Mouse (Mus musculus) ES-Bruce4 (cell line): ENCODE data around the gene Ccdc9. TPM values are rescaled to one million over a fixed set of nuclear protein-coding genes. Genes with fewer than 3 reads are reported as not detected.

Experiments
- H3K27ac ChIP-seq: 2 replicates; pipeline ENCODE4 v1.5.1; 2012; ENCODE audit warnings: low read length, inconsistent platforms; ENCODE audit not compliant: insufficient read depth
- H3K27me3 ChIP-seq: 2 replicates; pipeline ENCODE4 v1.6.1; 2012; ENCODE audit warnings: mild to moderate bottlenecking, low read length, inconsistent platforms; ENCODE audit not compliant: control insufficient read depth, poor library complexity, insufficient read depth, severe bottlenecking
- H3K36me3 ChIP-seq: 2 replicates; pipeline ENCODE4 v1.6.1; 2012; ENCODE audit warnings: inconsistent platforms, mild to moderate bottlenecking, low read length, moderate library complexity; ENCODE audit not compliant: control insufficient read depth, poor library complexity, insufficient read depth, severe bottlenecking
- H3K4me1 ChIP-seq: one replicate; pipeline ENCODE4 v1.8.1; 2011; ENCODE audit warnings: low read length; ENCODE audit not compliant: control insufficient read depth, insufficient read depth
- H3K4me3 ChIP-seq: 2 replicates; pipeline ENCODE4 v1.5.1; 2011; ENCODE audit warnings: low read depth, mild to moderate bottlenecking, low read length
- H3K9ac ChIP-seq: 2 replicates; pipeline ENCODE4 v1.6.1; 2012; ENCODE audit warnings: low read depth, mild to moderate bottlenecking, inconsistent platforms; ENCODE audit not compliant: poor library complexity, severe bottlenecking
- H3K9me3 ChIP-seq: replicated peaks from 2 replicates; pipeline ENCODE4 v1.6.1; 2012; ENCODE audit warnings: mild to moderate bottlenecking, low read length, inconsistent platforms; ENCODE audit not compliant: control insufficient read depth, poor library complexity, insufficient read depth, severe bottlenecking
- CTCF ChIP-seq: IDR thresholded peaks from one replicate; pipeline ENCODE4 v1.8.1; 2011; ENCODE audit warnings: low read depth, low read length
- EP300 ChIP-seq: IDR thresholded peaks from 2 replicates; pipeline ENCODE4 v1.6.1; 2011; ENCODE audit warnings: low read depth, low read length; ENCODE audit not compliant: insufficient read depth
- POLR2A ChIP-seq: IDR thresholded peaks from one replicate; pipeline ENCODE4 v1.8.1; 2011; ENCODE audit warnings: low read length; ENCODE audit not compliant: insufficient read depth
- polyA plus RNA-seq: library from polyadenylated mRNA; stranded (reverse); fragments of >200 nt; gene quantifications from 2 replicates; pipeline ENCODE4 v1.2.4, GENCODE M21; 2011; ENCODE audit warnings: low read depth; ENCODE audit not compliant: missing spikeins, insufficient read depth, insufficient read length

Gene Ccdc9
- polyA plus RNA-seq, 1 experiment = 86.6 TPM

DNA sequence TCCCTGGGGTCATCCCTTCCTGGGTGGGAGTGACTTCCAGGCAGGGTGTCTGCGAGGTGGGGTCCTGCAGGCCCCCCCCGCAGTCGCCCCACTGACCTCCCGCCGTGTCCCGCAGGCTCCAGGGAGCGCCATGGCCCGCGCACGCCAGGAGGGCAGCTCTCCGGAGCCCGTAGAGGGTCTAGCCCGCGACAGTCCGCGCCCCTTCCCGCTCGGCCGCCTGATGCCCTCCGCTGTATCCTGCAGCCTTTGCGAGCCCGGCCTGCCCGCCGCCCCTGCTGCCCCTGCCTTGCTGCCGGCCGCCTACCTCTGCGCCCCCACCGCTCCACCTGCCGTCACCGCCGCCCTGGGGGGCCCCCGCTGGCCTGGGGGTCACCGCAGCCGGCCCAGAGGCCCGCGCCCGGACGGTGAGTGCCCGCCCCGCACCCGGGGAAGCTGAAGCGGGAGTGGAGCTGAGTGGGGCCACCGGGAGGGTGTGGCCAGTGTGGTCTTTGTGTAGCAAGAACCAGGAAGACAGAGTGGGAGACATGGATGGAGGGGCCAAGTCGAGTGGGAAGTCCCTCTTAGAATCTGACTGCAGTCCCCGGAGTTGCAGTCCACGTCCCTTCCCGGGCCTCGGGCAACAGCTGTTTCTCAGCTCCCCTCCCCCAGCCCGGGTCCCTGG is 25.5 kb upstream of the Ccdc9 start:
- peak overlapping the region; percentile 84 for H3K9ac ChIP-seq

DNA sequence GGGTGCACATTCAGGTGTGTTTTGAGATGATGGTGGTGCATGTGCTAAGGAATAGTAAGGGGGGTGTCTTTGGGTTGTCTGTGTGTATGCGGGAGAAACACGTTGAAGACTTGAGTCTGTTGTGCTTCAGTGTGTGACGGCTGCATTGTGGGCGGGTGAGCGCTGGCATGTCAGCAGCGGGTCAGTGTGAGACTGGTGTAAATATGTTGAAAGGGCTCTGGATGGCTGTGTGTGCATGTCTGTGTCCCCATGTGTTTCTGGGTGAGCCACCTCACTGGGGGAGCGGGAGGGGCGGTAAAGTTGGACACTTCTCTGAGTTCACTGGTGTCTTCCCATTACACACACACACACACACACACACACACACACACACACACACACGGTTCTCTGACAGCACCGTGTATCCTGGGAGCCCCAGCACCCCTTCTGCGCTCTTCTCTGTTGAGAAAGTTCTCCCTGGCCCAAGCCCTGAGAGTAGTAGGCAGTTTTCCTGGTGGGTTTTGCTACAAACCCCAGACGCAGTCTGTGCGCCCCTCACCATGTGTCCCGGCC is 24.9 kb upstream of the Ccdc9 start:
- no peak overlapping the region for H3K27ac ChIP-seq
- no peaks in the 10 kb centered on the region for H3K4me1 ChIP-seq
- H3K9ac ChIP-seq = peak overlapping the region; percentile 84
- H3K27me3 ChIP-seq = no peaks in the 10 kb centered on the region
- peak overlapping the region; percentile 99 for H3K4me3 ChIP-seq
- no peak for TF ChIP-seq POLR2A
- no peak for TF ChIP-seq CTCF
- peaks cover 13% of the 10 kb centered on the region for H3K36me3 ChIP-seq
- H3K9me3 ChIP-seq = no peaks in the 10 kb centered on the region

More for the DNA sequence above, 25.5 kb upstream of the Ccdc9 start:
- H3K27ac ChIP-seq = no peak overlapping the region
- no peaks in the 10 kb centered on the region for H3K4me1 ChIP-seq
- no peaks in the 10 kb centered on the region for H3K9me3 ChIP-seq
- no peaks in the 10 kb centered on the region for H3K27me3 ChIP-seq
- H3K36me3 ChIP-seq = peaks cover 19% of the 10 kb centered on the region
- TF ChIP-seq EP300 (no peak), POLR2A (no peak), CTCF (no peak)
- peak overlapping the region; percentile 99 for H3K4me3 ChIP-seq

DNA sequence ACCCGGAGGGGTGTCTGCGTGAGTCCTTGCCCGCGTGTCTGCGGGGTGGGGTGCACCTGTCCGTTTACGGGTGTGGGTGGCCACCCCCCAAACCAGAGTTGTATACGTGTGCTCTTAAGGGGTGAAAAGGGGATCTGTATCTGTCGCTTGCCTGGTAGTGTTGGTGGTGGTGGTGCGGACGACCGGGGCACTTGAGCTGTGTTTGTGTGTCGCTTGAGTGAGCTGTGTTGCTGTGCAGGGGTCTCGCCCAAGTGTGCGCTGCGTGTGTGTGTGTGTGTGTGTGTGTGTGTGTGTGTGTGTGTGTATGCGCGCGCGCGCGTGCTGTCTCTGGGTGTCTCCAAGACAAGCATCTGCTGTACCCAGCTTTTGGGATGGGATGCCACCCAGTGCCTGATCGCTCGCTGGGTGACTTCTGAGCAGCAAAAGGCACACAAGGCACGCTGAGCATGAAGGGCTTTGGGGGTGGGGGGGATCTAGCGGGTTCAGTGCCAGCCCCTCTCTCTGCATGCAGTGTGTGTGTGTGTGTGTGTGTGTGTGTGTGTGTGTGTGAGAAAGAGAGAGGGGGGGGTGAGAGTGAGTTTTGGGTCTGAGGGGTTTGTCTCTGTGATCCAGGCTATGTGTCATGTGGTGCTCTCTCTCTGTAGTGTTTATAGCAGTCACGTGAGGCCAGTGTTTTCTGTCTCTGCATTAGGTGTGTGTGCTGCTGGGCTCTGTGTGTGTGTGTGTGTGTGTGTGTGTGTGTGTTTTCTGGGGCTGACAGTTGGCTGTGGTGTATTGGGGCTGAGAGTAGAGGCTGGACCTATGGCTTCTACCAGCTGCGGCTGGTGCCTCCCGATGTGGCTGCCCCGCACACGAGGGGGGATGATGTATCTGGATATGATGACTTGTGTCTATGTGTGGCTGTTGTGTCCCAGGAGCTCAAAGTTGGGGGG is 24.2 kb upstream of the Ccdc9 start:
- no peak overlapping the region for H3K27ac ChIP-seq
- peak overlapping the region; percentile 99 for H3K4me3 ChIP-seq
- no peaks in the 10 kb centered on the region for H3K9me3 ChIP-seq
- no peaks in the 10 kb centered on the region for H3K27me3 ChIP-seq
- H3K9ac ChIP-seq = peak overlapping the region; percentile 84
- peaks cover 10% of the 10 kb centered on the region; the same call in 1 of the 2 replicates for H3K36me3 ChIP-seq
- H3K4me1 ChIP-seq = no peaks in the 10 kb centered on the region
- TF ChIP-seq CTCF = no peak
- TF ChIP-seq POLR2A = no peak
- TF ChIP-seq EP300 = no peak

DNA sequence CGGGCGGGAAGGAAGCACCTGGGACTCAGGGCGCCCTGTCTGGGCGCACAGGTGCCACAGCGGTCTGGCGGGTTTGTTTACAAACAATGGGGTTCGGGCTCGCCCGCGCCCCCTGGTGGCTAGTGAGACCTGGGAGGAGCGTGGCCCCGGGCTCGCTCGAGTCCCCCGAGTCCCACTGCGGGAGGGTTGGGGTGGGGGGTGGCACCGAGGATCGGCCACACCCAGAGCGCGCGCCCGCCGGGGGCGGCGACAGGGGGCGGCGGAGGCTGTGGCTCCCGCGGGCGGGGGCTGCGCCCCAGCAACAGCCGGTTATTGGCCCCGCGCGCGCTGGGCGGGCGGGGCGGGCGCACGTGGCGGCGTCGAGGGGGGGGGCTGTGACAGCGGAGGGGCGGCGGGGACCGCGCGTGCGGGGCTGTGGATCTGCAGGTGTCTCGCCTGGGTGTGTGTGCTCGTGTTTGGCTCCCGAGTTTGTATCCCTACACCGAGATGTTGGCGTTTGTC is 23.5 kb upstream of the Ccdc9 start:
- H3K4me1 ChIP-seq = no peaks in the 10 kb centered on the region
- H3K27ac ChIP-seq = peak overlapping the region; percentile 67
- TF ChIP-seq POLR2A (no peak), EP300 (peak; percentile 65; the same call in 1 of the 2 replicates), CTCF (peak; percentile 65)

GRCm38 (mm10) chr7:16309318-16310019 is 22.9 kb upstream of the Ccdc9 start:
- Histone ChIP-seq H3K4me1 (no peaks in the 10 kb centered on the region), H3K27me3 (no peaks in the 10 kb centered on the region), H3K9ac (peak overlapping the region; percentile 84), H3K27ac (peak overlapping the region; percentile 85), H3K4me3 (peak overlapping the region; percentile 86), H3K9me3 (no peaks in the 10 kb centered on the region), H3K36me3 (peaks cover 2% of the 10 kb centered on the region; the same call in 1 of the 2 replicates)
- TF ChIP-seq CTCF (no peak), POLR2A (no peak), EP300 (peak; percentile 73)

More for the DNA sequence above, 23.5 kb upstream of the Ccdc9 start:
- Histone ChIP-seq H3K4me3 (peak overlapping the region; percentile 99), H3K9ac (peak overlapping the region; percentile 84), H3K36me3 (peaks cover 3% of the 10 kb centered on the region; the same call in 1 of the 2 replicates), H3K9me3 (no peaks in the 10 kb centered on the region), H3K27me3 (no peaks in the 10 kb centered on the region)
